Mouse (Mus musculus): ENCODE measurements around the gene Pcbp2.

DNA sequence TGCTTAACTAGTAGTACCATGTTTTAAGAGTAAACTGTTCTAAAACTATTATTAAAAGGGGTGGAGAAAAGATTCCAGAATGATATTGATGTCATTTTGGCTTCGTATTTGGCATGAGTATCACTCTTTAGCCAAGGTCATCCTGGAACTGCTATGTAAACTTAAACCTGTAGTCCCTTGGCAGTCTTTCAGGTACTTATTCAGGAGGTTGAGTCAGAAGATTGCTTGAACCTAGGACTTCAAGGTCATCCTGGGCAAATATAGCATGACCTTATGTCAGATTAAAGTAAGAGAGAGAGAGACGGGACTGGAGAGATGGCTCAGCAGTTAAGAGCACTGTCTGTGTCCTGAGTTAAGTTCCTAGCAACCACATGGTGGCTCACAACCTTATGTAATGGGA is 45.7 kb upstream of the Pcbp2 start:
- TF ChIP-seq CTCF (IDR thresholded peaks at IDR 0.05; ENCODE audit: control insufficient read depth, insufficient read depth, low read length) (no peak), POLR2A (IDR thresholded peaks at IDR 0.05; ENCODE audit: borderline replicate concordance, control insufficient read depth, low read depth, low read length) (no peak)
